Mouse (Mus musculus): ENCODE results near the gene Bex3.

DNA sequence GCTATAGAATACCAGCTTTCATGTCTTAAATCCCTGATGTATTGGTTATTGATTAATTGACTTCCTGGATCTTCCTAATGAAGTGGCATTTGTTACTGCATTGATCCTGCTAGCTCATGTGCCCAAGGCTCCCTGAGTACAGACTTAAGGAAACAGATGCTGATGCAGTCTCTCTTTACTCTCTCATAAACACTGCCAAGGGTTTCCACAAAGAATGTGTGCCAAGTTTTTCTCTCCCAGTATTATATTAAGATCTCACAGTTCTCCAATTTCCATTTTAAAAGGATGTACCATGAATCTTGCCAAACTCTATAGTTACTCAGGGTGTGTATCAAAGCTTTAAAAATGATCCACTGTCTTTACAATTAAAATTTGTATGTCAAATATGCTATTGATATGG, 8.3 kb downstream of the Bex3 start:
- no peak for TF ChIP-seq CTCF (IDR thresholded peaks at IDR 0.05; ENCODE audit: extremely low read depth, insufficient read depth, low read length)
- TF ChIP-seq POLR2A (IDR thresholded peaks at IDR 0.05; ENCODE audit: extremely low read depth, insufficient read depth, low read length): no peak

All from cortical plate, adult 2 months (tissue).